Mouse (Mus musculus): ENCODE results near the gene Gm45799.

GRCm38 (mm10) chr7:105628633-105629032 is 11.7 kb upstream of the Gm45799 start:
- TF ChIP-seq POLR2A (IDR thresholded peaks at IDR 0.05; ENCODE audit: insufficient read depth, low read length) = no peak
- TF ChIP-seq CTCF (IDR thresholded peaks at IDR 0.05; ENCODE audit: low read depth, low read length) = no peak

Data from ES-Bruce4 (cell line).